Mouse (Mus musculus) lung, embryonic 14.5 days (tissue): ENCODE results near the gene C1qtnf1. TPM values are rescaled to one million over a fixed set of nuclear protein-coding genes. Genes with fewer than 3 reads are reported as not detected.

Experiments
- ATAC-seq: fragments of 200-750 bp; cut with Nextera tagmentation; 2 replicates; pipeline ENCODE4 v1.8.0; 2017; ENCODE audit warnings: mild to moderate bottlenecking, moderate TSS enrichment, moderate library complexity; ENCODE audit not compliant: insufficient read depth
- DNase-seq: peaks from one replicate; pipeline ENCODE4 v3.0.0-alpha.2; 2015
- H3K27ac ChIP-seq: fragments of 300-500 bp; sonication (generic); 2 replicates; pipeline ENCODE4 v1.5.1; 2014; ENCODE audit warnings: low read depth, mild to moderate bottlenecking, moderate library complexity
- H3K27me3 ChIP-seq: fragments of 300-500 bp; sonication (generic); 2 replicates; pipeline ENCODE4 v1.6.1; 2014; ENCODE audit warnings: low read length, control low read depth; ENCODE audit not compliant: insufficient read depth
- H3K36me3 ChIP-seq: fragments of 300-500 bp; sonication (generic); 2 replicates; pipeline ENCODE4 v1.6.1; 2014; ENCODE audit warnings: control low read depth; ENCODE audit not compliant: insufficient read depth
- H3K4me1 ChIP-seq: fragments of 300-500 bp; sonication (generic); 2 replicates; pipeline ENCODE4 v1.6.1; 2014; ENCODE audit warnings: antibody characterized with exemption, control low read depth; ENCODE audit not compliant: insufficient read depth
- H3K4me2 ChIP-seq: fragments of 300-500 bp; sonication (generic); 2 replicates; pipeline ENCODE4 v1.6.1; 2014; ENCODE audit warnings: mild to moderate bottlenecking
- H3K4me3 ChIP-seq: fragments of 300-500 bp; sonication (generic); 2 replicates; pipeline ENCODE4 v1.5.1; 2014; ENCODE audit warnings: low read depth, low read length
- H3K9ac ChIP-seq: fragments of 300-500 bp; sonication (generic); 2 replicates; pipeline ENCODE4 v1.6.1; 2014
- H3K9me3 ChIP-seq: fragments of 300-500 bp; sonication (generic); 2 replicates; pipeline ENCODE4 v1.6.1; 2016; ENCODE audit warnings: low read depth, low read length, control low read depth
- CTCF ChIP-seq: IDR thresholded peaks from 2 replicates; pipeline ENCODE4 v1.5.1; 2016; ENCODE audit warnings: antibody characterized with exemption, low read depth
- WGBS: fragments of 180-500 bp; shearing (Covaris S2); extraction: QIAGEN DNeasy Blood & Tissue Kit; methylation state at CpG from one replicate; pipeline ENCODE4 v1.1.7; 2014; 5-methylcytosine and 5-hydroxymethylcytosine counted together
- polyA plus RNA-seq: library from polyadenylated mRNA; unstranded; fragments of >200 nt; fragmentation: Nextera tagmentation; extraction: Ambion mirVana; gene quantifications from 2 replicates; pipeline ENCODE4 v1.2.1, GENCODE M21; 2014

C1qtnf1 gene
- polyA plus RNA-seq, 1 experiment from 2014 or later, result 7.7 TPM

DNA sequence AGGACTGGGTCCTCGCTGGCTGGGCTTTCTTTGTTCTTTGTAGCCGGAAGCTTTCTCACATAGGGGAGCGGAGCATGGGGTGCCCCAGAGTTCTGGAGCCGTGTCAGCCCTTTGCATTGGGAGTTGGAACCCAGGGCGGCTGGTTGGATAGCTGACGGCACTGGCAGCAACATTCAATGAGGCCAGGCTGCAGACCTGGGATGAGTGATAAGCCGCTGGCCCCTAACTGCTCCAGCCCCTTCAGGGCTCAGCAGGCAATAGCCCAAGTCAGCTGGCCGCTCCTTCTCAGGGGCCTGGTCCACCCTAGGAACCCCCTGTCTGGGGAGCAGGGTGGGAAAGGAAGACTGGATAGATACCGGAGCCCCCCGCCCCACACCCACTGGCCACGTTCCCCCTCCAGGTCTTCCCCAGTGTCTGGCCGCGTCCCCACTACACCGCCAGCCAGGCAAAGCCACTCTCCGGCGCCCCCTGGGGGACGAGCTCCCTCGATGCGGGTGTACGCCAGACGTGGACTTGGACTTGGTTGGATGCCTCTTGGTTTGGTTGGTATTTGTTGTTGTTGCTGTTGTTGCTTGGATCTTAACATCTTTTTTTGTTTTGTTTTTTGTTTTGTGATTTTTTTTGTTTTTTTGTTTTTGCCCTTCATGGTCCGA, 62.7 kb downstream of the C1qtnf1 start:
- Histone ChIP-seq H3K4me3 (no peak overlapping the region), H3K4me1 (no peaks in the 10 kb centered on the region), H3K9ac (no peak overlapping the region; the same call in 1 of the 2 replicates), H3K4me2 (peak overlapping the region; percentile 44), H3K36me3 (peaks cover 7% of the 10 kb centered on the region; the same call in 1 of the 2 replicates), H3K27ac (no peak overlapping the region), H3K27me3 (no peaks in the 10 kb centered on the region), H3K9me3 (no peaks in the 10 kb centered on the region)
- DNase-seq, result peak; percentile 84
- peak; percentile 63; the same call in 1 of the 2 replicates for ATAC-seq
- 19% methylated on average over 22 of the region's 22 CpGs for whole genome bisulfite sequencing
- peak; percentile 90 for TF ChIP-seq CTCF

- TF ChIP-seq CTCF, result no peak
- H3K4me1 ChIP-seq, result no peaks in the 10 kb centered on the region
- peaks cover 7% of the 10 kb centered on the region; the same call in 1 of the 2 replicates for H3K36me3 ChIP-seq
- no peak overlapping the region for H3K9ac ChIP-seq
- no peaks in the 10 kb centered on the region for H3K27me3 ChIP-seq
- no peak overlapping the region for H3K4me3 ChIP-seq
- H3K4me2 ChIP-seq, result no peak overlapping the region
- DNase-seq (no peak), ATAC-seq (no peak)
- 81% methylated on average over 7 of the region's 7 CpGs for WGBS
- H3K9me3 ChIP-seq, result no peaks in the 10 kb centered on the region
- no peak overlapping the region for H3K27ac ChIP-seq
Measured at GRCm38 (mm10) chr11:118491230-118491629, 63.2 kb downstream of the C1qtnf1 start.

GRCm38 (mm10) chr11:118493458-118493857, 65.5 kb downstream of the C1qtnf1 start:
- H3K4me2 ChIP-seq, result no peak overlapping the region
- H3K4me1 ChIP-seq, result no peaks in the 10 kb centered on the region
- H3K36me3 ChIP-seq, result no peaks in the 10 kb centered on the region
- H3K27ac ChIP-seq, result no peak overlapping the region
- DNase-seq (no peak), ATAC-seq (no peak)
- WGBS, result 60% methylated on average over 2 of the region's 2 CpGs
- no peaks in the 10 kb centered on the region for H3K27me3 ChIP-seq
- no peak overlapping the region for H3K4me3 ChIP-seq
- no peak overlapping the region for H3K9ac ChIP-seq
- TF ChIP-seq CTCF, result no peak
- no peaks in the 10 kb centered on the region for H3K9me3 ChIP-seq

GRCm38 (mm10) chr11:118494001-118494737, 66.2 kb downstream of the C1qtnf1 start:
- Histone ChIP-seq H3K36me3 (no peaks in the 10 kb centered on the region), H3K4me2 (no peak overlapping the region), H3K9ac (no peak overlapping the region), H3K4me1 (no peaks in the 10 kb centered on the region), H3K9me3 (no peaks in the 10 kb centered on the region), H3K27me3 (no peaks in the 10 kb centered on the region), H3K27ac (no peak overlapping the region), H3K4me3 (no peak overlapping the region)
- DNase-seq, result no peak
- TF ChIP-seq CTCF, result no peak
- 67% methylated on average over 12 of the region's 12 CpGs for WGBS
- ATAC-seq, result no peak

- H3K27ac ChIP-seq, result no peak overlapping the region
- H3K4me2 ChIP-seq, result no peak overlapping the region
- H3K4me3 ChIP-seq, result no peak overlapping the region
- ATAC-seq (no peak), DNase-seq (no peak)
- H3K4me1 ChIP-seq, result no peaks in the 10 kb centered on the region
- H3K36me3 ChIP-seq, result no peaks in the 10 kb centered on the region
- no peaks in the 10 kb centered on the region for H3K27me3 ChIP-seq
- WGBS, result 40% methylated on average over 5 of the region's 5 CpGs
- H3K9me3 ChIP-seq, result no peaks in the 10 kb centered on the region
- no peak for TF ChIP-seq CTCF
- H3K9ac ChIP-seq, result no peak overlapping the region
Measured at GRCm38 (mm10) chr11:118495065-118495464, 67.1 kb downstream of the C1qtnf1 start.

GRCm38 (mm10) chr11:118496066-118496689, 68.2 kb downstream of the C1qtnf1 start:
- Histone ChIP-seq H3K4me3 (no peak overlapping the region), H3K9ac (no peak overlapping the region), H3K4me1 (no peaks in the 10 kb centered on the region), H3K36me3 (no peaks in the 10 kb centered on the region), H3K27ac (no peak overlapping the region), H3K9me3 (no peaks in the 10 kb centered on the region), H3K27me3 (no peaks in the 10 kb centered on the region), H3K4me2 (no peak overlapping the region)
- no peak for TF ChIP-seq CTCF
- no peak for DNase-seq
- WGBS, result 60% methylated on average over 20 of the region's 20 CpGs
- no peak for ATAC-seq

Other genes with a start within 250 kb of the C1qtnf1 start
- 10.5 and 11.5 TPM in 2 replicates for gene Cyth1, start 179.6 kb upstream of the C1qtnf1 start, polyA plus RNA-seq
- 18.7 and 19.9 TPM in 2 replicates for gene Usp36, start 138.0 kb upstream of the C1qtnf1 start, polyA plus RNA-seq
- gene Cep295nl, start 85.7 kb upstream of the C1qtnf1 start, polyA plus RNA-seq, result 0.57 and 0.62 TPM in 2 replicates
- 87.3 and 90.4 TPM in 2 replicates for gene Timp2, start 72.5 kb upstream of the C1qtnf1 start, polyA plus RNA-seq
- 2.9 and 3.8 TPM in 2 replicates for gene Lgals3bp, start 26.1 kb upstream of the C1qtnf1 start, polyA plus RNA-seq
- 27.7 and 31.4 TPM in 2 replicates for gene Cant1, start 9.1 kb upstream of the C1qtnf1 start, polyA plus RNA-seq
- 7.0 and 10.5 TPM in 2 replicates for gene Engase, start 48.6 kb downstream of the C1qtnf1 start, polyA plus RNA-seq